Mouse (Mus musculus) T-cell, adult 66 days (primary cell): ENCODE measurements around the gene Nbl1. TPM values are rescaled to one million over a fixed set of nuclear protein-coding genes. Genes with fewer than 3 reads are reported as not detected.

Experiments used
- total RNA-seq, 2 experiments: library from RNA; stranded (reverse); gene quantifications; 3 replicates in 1 of 2; 4 replicates in 1 of 2; pipeline ENCODE4 v1.2.4; 2023

Nbl1 gene
- under 1 TPM; 0.62 to 0.70 TPM for total RNA-seq

GRCm38 (mm10) chr4:139092356-139093195 is at the start of gene Nbl1:
TSS of gene Nbl1 (minus strand) at chr4:139092993.

GRCm38 (mm10) chr4:139130701-139131549 is 38.1 kb upstream of the Nbl1 start, which contains the start of gene Minos1:
TSS of gene Minos1 (minus strand) at chr4:139131113.

GRCm38 (mm10) chr4:139075041-139075711 is 17.6 kb downstream of the Nbl1 start, which contains the start of gene Htr6:
TSS of gene Htr6 (minus strand) at chr4:139075570.

Other genes with a start within 250 kb of the Nbl1 start
- not detected for gene Pla2g5, start 229.5 kb downstream of the Nbl1 start, total RNA-seq
- not detected for gene Gm13030, start 219.0 kb downstream of the Nbl1 start, total RNA-seq
- gene Pla2g2e, start 215.1 kb downstream of the Nbl1 start, total RNA-seq: not detected
- 10 to 100 TPM in 1 of 2 experiments, 1 to 10 TPM in 1; 9.8 to 12.9 TPM for gene Otud3, start 179.0 kb downstream of the Nbl1 start, total RNA-seq
- not detected for gene Rnf186, start 125.9 kb downstream of the Nbl1 start, total RNA-seq
- 10 to 100 TPM; 48.0 to 53.6 TPM for gene Tmco4, start 120.1 kb downstream of the Nbl1 start, total RNA-seq
- gene Htr6, start 17.4 kb downstream of the Nbl1 start, total RNA-seq: not detected
- gene Minos1, start 38.1 kb upstream of the Nbl1 start, total RNA-seq: 100 to 1,000 TPM; 103 to 114 TPM
- 100 to 1,000 TPM; 402 to 430 TPM for gene Capzb, start 99.9 kb upstream of the Nbl1 start, total RNA-seq
- gene Pqlc2, start 217.7 kb upstream of the Nbl1 start, total RNA-seq: 1 to 10 TPM; 5.9 to 6.7 TPM
- gene Akr7a5, start 217.8 kb upstream of the Nbl1 start, total RNA-seq: 10 to 100 TPM; 11.7 to 12.8 TPM